Mouse (Mus musculus) MEL (cell line): ENCODE data around the gene Lypd6b.

ENCODE experiments used
- CTCF ChIP-seq, 3 experiments: IDR thresholded peaks in 2 of 3; conservative IDR thresholded peaks in 1 of 3; 2 replicates each; pipeline ENCODE4 v1.5.1; 2011 to 2012; ENCODE audit warnings: low read length in 3 of 3, low read depth in 2 of 3, mild to moderate bottlenecking in 2 of 3, improper control_type of control experiment in 1 of 3, inconsistent platforms in 1 of 3, mixed read lengths in 1 of 3, moderate library complexity in 1 of 3; ENCODE audit not compliant: control insufficient read depth in 1 of 3, insufficient read depth in 1 of 3, poor library complexity in 1 of 3, severe bottlenecking in 1 of 3
- E2F4 ChIP-seq: IDR thresholded peaks from 2 replicates; pipeline ENCODE4 v1.6.1; 2011; ENCODE audit warnings: low read depth, low read length, improper control_type of control experiment, borderline replicate concordance
- POLR2A ChIP-seq, 2 experiments: IDR thresholded peaks; 2 replicates each; pipeline ENCODE4 v1.6.1; 2011 to 2012; ENCODE audit warnings: low read length in 2 of 2, mild to moderate bottlenecking in 2 of 2, control low read depth in 1 of 2, improper control_type of control experiment in 1 of 2, low read depth in 1 of 2, moderate library complexity in 1 of 2; ENCODE audit not compliant: control insufficient read depth in 1 of 2, insufficient read depth in 1 of 2, poor library complexity in 1 of 2
- RAD21 ChIP-seq: IDR thresholded peaks from 2 replicates; pipeline ENCODE4 v1.6.1; 2011; ENCODE audit warnings: mild to moderate bottlenecking, low read depth, low read length, improper control_type of control experiment

- TF ChIP-seq CTCF (IDR thresholded peaks at IDR 0.05 in 2 of 3, conservative IDR thresholded peaks at IDR 0.05 in 1 of 3; ENCODE audit: control insufficient read depth in 1 of 3, insufficient read depth in 1 of 3, low read depth in 2 of 3, low read length in 3 of 3, poor library complexity in 1 of 3, severe bottlenecking in 1 of 3) (no peak), POLR2A (IDR thresholded peaks at IDR 0.05; ENCODE audit: control insufficient read depth in 1 of 2, insufficient read depth in 1 of 2, low read depth in 1 of 2, low read length in 2 of 2, poor library complexity in 1 of 2) (no peak), RAD21 (no peak), E2F4 (no peak)
These were observed 53.1 kb downstream of the Lypd6b start for GRCm38 (mm10) chr2:49840573-49840972.
